Mouse (Mus musculus) CH12.LX (cell line): Measurements from ENCODE around the gene Csdc2.

ENCODE experiments used
- CHD2 ChIP-seq: IDR thresholded peaks from 2 replicates; pipeline ENCODE4 v1.6.1; 2011; ENCODE audit warnings: low read length, improper control_type of control experiment
- CTCF ChIP-seq, 2 experiments: IDR thresholded peaks in 1 of 2; conservative IDR thresholded peaks in 1 of 2; 2 replicates each; pipeline ENCODE4 v1.5.1; 2011 to 2012; ENCODE audit warnings: low read depth in 2 of 2, low read length in 2 of 2, improper control_type of control experiment in 1 of 2, inconsistent platforms in 1 of 2, mild to moderate bottlenecking in 1 of 2, moderate library complexity in 1 of 2
- E2F4 ChIP-seq: IDR thresholded peaks from 2 replicates; pipeline ENCODE4 v1.6.1; 2011; ENCODE audit warnings: low read depth, low read length, improper control_type of control experiment; ENCODE audit not compliant: insufficient replicate concordance
- EP300 ChIP-seq: IDR thresholded peaks from 2 replicates; pipeline ENCODE4 v1.6.1; 2011; ENCODE audit warnings: low read length, improper control_type of control experiment
- MAFK ChIP-seq: IDR thresholded peaks from 2 replicates; pipeline ENCODE4 v1.6.1; 2011; ENCODE audit warnings: low read length, improper control_type of control experiment; ENCODE audit not compliant: insufficient replicate concordance
- MAX ChIP-seq: IDR thresholded peaks from 2 replicates; pipeline ENCODE4 v1.6.1; 2011; ENCODE audit warnings: low read length, improper control_type of control experiment
- MEF2A ChIP-seq: IDR thresholded peaks from 2 replicates; pipeline ENCODE4 v1.6.1; 2014; ENCODE audit warnings: low read depth, mild to moderate bottlenecking, inconsistent platforms, low read length, improper control_type of control experiment, borderline replicate concordance
- PAX5 ChIP-seq: IDR thresholded peaks from 2 replicates; pipeline ENCODE4 v1.6.1; 2012; ENCODE audit warnings: low read length, inconsistent platforms, mixed read lengths
- POLR2A ChIP-seq: IDR thresholded peaks from 2 replicates; pipeline ENCODE4 v1.6.1; 2011; ENCODE audit warnings: low read depth, mild to moderate bottlenecking, improper control_type of control experiment, low read length
- SMC3 ChIP-seq: IDR thresholded peaks from 2 replicates; pipeline ENCODE4 v1.6.1; 2011; ENCODE audit warnings: low read depth, low read length, improper control_type of control experiment
- USF1 ChIP-seq: IDR thresholded peaks from 2 replicates; pipeline ENCODE4 v1.6.1; 2014; ENCODE audit warnings: low read depth, mild to moderate bottlenecking, inconsistent platforms, low read length, improper control_type of control experiment
- ZC3H11A ChIP-seq: IDR thresholded peaks from 2 replicates; pipeline ENCODE4 v1.6.1; 2012; ENCODE audit warnings: low read depth, mild to moderate bottlenecking, inconsistent platforms, low read length, improper control_type of control experiment

- TF ChIP-seq USF1 (no peak), MAX (no peak), POLR2A (no peak), EP300 (no peak), E2F4 (no peak), ZC3H11A (no peak), CTCF (conservative IDR thresholded peaks at IDR 0.05 in 1 of 2, IDR thresholded peaks at IDR 0.05 in 1 of 2; ENCODE audit: low read depth in 2 of 2, low read length in 2 of 2) (no peak), MAFK (no peak), PAX5 (no peak), CHD2 (no peak), MEF2A (no peak), SMC3 (no peak)
These were observed 2.7 kb downstream of the Csdc2 start for GRCm38 (mm10) chr15:81939157-81939715.
